Mouse (Mus musculus) heart, postnatal 4 days (tissue): ENCODE measurements around the gene Eif2ak2. TPM values are rescaled to one million over a fixed set of nuclear protein-coding genes. Genes with fewer than 3 reads are reported as not detected.

Experiments used
- DNase-seq: peaks from one replicate; pipeline ENCODE4 v3.0.0; 2021
- total RNA-seq, 2 experiments: library from RNA; stranded (reverse); gene quantifications; 2 replicates each; pipeline ENCODE4 v1.2.3; 2021

Eif2ak2 gene
- 10 to 100 TPM; 20.9 to 23.2 TPM for total RNA-seq

DNA sequence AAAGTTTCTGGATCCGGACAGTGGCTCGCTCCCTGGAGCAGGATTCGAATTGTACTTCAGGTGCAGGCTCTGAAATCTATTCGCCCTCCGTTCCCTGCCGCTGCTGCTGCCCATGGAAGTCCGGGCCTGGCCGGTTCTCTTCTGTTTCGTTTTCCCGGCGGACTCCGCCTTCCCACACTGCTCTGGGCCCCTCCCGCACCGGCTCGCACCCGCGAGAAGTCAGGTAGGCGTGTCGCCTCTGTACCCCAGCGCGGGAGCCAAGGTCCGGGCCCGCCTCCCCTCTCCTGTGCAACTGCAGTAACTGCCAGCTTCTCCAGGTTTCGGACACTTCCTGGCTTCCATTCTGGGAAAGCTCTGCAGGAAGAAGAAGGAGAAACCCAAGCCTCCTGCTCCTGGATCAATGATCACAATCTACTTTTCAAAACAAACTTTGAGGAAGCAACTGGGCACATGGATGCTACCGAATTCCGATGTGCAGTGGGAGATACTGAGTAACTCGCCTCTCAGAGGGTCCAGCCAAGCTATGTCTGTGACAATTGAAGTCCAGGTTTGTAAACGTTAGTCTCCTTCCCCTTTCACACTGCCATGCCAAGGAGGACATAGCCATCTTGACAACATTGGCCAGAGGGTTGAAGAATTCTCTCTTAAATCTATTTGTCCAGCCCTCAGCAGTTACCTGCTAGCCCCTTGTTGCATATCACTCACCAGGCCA is at the start of gene Eif2ak2:
Gene Eif2ak2 (minus strand): TSS at position 173 of the 712 bp plus-strand sequence.
- peak; percentile 87 for DNase-seq

DNA sequence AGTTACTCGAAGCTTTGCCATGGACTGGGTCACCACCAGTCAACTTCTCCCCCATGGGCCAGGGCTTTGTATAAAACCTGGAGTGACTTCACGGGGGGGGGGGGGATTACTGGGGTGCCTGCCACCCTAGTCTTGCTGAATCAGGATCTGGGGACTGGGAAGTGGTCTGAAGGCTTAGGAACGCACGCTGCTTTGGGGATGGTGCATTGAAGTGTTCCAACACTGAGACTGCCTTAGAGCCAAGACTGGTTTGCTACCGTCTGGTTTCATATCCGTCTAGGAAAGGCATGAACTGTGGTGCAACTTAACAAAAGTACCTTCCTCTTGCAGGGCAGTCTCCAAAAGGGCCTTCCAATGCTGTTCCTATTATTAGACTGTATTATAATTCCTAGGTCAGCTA is 35.3 kb upstream of the Eif2ak2 start:
- DNase-seq, result no peak

DNA sequence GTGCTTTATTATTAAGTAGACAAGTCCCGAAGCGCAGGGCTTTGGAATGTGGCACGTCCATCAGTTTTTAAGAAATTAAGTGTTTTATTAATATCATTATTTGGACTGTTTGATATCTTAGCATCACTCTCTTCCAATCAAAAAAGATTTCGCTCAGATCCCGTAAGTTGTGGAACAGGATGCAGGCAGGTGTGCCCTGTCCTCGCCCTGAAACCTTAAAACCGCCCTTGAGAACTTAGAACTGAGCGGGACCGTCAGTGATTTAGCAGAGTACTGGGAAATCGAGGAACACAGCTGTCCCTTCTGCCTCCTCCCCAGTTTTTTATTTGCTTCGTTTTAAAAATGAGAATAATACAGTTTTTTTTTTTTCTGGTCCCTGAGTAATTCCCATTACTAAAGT is 34.5 kb upstream of the Eif2ak2 start:
- DNase-seq, result no peak

DNA sequence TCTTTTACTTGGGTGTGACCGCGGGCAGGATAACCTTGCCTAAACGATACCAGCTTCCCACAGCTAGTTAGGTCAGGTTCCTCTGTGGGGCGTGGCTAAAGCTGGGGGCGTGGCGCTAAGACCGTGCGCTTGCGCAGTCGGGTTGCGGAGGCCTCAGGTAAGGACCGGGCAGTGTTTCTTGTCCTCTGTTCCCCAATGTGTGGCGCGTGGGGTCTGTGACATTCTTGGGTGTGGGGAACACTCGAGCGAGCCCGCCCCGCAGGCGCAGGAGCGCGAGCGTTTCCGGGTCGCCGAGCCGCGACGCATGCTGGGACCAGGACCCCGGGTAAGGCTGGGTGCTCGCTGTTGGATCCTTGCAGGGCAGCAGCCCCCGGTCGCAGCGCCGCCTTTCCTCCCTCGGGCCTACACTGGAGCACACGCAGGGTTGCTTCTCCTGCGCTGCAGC is 34.0 kb upstream of the Eif2ak2 start, which contains the start of gene Cebpzos:
Gene Cebpzos (plus strand): TSS at position 132 of the 445 bp plus-strand sequence.
- DNase-seq, result peak; percentile 87

DNA sequence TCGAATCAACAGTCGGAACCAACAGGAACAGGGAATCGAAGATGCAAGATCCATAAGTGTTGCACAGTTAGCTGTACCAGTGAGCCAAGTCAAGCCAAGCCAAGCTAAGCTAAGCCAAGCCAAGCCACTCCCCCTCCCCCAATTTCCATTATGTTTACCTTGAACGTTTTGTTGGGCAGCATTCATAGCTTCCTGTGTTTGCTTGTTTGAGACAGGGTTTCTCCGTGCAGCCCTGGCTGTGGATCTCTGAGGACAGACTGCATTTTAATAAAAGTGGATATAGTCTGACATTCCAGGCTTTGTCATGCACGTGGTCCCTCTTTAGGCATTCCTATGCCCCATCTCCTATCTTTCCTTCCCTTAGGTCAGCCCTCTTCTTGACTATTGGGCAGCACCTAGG is 33.4 kb upstream of the Eif2ak2 start:
- no peak for DNase-seq

DNA sequence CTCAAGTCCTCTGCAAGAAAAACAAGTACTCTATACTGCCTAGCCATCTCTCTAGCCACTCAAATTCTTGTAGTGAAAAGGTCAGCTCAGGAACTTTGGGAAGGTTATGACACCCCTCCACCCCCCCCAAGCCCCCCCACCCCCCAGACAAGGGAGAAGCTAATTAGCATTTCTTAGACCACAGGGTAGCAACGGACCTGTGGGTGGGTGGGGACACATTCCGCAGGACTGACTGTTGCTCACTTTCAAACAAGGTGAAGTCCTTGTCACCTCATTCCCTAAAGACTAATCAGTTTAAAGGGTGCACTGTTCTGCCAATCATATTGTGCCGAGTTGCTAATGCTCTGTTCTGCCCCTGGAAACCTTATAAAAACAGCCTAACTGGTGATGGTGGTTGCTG is 31.5 kb upstream of the Eif2ak2 start:
- no peak for DNase-seq

DNA sequence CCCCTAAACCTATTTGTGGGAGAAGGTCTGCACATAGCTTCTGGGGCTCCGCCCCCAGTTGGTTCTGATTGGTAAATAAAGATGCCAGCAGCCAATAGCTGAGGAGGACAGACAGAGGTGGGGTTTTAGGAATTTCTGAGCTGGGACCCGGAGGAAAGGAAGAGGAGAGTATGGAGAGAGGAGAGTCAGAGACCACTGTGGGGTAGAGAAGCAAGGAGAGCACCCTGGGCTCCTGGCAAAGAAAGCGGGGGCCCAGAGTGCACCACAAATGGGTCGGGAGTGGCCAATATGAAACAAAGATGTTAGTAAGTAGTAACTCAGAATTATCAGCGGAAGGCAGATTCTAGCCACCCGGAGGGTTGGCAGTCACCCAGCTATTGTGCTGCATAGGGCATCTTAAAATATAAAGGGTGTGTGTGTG is 30.5 kb upstream of the Eif2ak2 start:
- peak; percentile 40 for DNase-seq

DNA sequence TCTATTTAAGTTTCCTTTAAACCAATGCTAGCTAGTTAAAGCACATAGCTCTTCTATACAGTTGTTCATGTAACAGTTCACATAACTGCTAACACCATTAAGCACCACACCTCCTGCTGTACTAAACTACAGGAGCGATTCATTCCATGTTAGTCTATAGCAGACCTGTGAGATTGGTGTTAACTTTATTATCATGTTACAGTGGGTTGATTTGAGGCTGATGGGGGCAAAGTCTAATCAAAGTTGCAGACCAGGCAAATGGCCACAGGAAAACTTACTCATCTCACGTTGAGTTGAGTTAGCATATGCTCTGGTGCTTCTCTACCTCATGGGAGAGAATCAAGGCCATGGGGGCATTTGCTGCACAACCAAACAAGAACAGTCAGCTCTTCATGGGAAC is 27.0 kb upstream of the Eif2ak2 start:
- DNase-seq, result no peak

DNA sequence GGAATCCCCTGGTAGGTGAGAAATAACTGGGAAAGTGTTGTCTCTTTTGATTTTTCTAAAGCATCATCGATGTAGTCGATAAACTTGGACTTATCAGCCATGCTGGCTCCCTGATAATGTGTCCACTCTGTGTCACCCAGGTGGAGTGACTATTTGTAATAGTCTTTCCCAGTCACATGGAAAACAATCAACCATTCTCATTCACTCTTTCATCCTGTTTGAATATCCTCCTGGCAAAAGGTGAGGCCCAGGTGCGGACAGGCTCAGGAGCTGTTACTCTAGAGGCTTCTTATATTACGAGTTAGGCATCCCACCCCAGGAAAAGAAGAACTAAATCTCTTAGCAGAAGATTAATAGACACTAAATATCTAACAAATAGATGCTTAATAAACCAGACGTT is 24.5 kb upstream of the Eif2ak2 start, which contains the start of gene Sult6b1:
Gene Sult6b1 (minus strand): TSS at position 101 of the 400 bp plus-strand sequence.
- no peak for DNase-seq

DNA sequence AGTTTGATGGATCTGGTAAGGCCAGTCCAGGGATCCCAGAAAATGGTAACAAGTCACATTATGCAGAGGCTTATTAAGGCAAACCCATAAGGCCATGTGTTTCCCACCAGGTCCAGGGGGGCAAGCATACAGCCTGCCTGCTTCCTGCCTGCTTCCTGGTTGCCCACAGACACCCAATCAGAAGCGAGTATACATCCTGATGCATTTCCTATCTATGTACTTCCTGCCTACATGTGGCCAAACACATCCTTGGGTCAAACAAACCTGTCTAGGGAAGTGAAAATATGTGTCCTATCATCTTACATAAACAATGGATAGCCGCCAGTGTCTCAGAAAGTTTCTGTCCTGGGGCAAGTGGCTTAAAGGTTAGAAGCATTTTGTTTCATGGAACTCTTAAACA is 20.8 kb upstream of the Eif2ak2 start:
- no peak for DNase-seq

DNA sequence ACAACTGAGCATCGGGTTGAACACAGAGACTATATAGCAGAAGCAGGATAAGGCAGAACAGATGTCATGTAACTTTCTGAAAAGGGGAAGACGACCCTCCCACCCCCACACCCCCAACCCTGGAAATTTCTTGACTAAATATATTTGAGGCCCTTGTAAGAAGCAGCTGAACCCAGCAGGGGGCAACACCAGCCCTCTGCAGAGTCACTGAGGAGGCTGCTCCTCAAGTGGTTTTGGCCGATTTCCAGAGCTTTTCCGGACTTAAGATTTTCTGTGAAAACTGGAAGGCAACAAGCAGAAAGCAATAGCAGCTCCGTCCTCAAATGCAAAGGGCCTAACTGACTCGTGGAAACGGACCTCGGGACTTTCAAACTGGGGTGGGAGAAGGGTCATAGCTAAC is 13.0 kb upstream of the Eif2ak2 start:
- peak; percentile 70 for DNase-seq

DNA sequence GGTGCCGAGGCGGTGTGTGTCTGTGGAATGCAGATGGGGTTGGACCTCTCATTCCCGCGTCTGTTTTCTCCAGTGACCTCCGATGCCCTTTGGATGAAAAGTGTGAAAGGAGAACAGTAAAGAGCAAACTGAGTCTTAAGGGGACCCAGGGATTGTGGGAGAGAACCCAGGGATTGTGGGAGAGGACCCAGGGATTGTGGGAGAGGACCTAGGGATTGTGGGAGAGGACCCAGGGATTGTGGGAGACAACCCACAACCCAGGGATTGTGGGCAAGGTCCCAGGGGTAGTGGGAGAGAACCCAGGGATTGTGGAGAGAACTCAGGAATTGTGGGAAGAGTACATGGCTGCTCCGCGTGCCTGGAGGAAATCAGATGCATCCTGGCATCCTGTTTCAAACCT is 12.6 kb upstream of the Eif2ak2 start:
- no peak for DNase-seq

DNA sequence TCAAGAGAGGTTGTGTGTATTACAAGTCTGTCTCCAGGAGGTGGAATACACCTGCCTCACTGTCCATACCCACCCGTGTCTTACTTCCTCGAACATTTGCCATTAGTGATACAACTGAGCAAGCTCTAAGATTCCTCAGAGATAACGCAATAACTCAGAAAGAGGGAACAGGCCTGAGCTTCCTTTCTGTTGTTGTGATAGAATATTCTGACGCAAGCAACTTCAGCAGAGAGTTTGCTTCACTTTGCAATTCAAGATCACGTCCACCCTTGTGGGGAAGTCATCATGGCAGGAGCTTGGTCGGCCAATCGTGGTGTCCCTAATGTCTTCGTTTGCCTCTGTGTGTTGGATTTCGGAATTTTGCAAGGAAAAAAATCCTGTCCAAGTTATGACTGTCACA is 8.6 kb upstream of the Eif2ak2 start:
- no peak for DNase-seq

DNA sequence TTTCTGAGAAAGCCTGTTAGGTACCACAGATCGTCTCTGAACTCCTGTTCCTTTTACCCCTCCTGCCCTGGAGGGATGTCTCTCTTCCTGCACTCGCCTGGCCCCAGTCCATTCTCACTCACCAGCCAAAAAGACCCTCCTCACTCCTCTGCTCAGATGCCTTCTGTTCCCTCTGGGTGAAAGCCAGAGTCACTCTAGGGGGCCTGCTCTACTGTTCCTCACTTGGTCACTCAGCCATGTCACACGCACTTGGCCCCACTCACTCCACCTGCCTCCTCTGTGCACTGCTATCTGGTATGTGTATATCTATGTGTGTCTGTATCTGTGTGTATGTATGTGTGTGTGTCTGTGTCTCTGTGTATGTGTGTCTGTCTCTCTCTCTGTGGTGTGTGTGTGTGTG is 6.8 kb upstream of the Eif2ak2 start:
- DNase-seq, result no peak

DNA sequence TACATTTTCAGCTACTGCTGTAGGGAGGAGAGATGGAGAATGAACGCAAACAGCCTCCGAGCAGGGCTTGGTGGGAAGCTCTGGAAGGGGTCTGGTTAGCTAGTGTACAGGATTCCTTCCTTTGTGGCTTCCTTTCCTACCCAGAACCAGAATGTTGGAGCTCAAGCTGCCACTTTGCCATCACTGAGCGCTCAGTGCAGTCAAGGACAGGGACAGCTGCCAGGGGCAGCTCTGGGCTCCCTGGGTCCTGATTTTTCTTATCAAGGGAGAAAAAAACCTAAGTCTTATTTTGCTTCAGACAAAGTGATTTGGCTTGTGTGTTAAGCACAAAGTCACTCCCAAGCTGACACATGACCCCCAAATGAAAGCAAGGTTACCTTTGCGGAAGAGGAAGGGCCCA is 6.2 kb upstream of the Eif2ak2 start:
- no peak for DNase-seq

DNA sequence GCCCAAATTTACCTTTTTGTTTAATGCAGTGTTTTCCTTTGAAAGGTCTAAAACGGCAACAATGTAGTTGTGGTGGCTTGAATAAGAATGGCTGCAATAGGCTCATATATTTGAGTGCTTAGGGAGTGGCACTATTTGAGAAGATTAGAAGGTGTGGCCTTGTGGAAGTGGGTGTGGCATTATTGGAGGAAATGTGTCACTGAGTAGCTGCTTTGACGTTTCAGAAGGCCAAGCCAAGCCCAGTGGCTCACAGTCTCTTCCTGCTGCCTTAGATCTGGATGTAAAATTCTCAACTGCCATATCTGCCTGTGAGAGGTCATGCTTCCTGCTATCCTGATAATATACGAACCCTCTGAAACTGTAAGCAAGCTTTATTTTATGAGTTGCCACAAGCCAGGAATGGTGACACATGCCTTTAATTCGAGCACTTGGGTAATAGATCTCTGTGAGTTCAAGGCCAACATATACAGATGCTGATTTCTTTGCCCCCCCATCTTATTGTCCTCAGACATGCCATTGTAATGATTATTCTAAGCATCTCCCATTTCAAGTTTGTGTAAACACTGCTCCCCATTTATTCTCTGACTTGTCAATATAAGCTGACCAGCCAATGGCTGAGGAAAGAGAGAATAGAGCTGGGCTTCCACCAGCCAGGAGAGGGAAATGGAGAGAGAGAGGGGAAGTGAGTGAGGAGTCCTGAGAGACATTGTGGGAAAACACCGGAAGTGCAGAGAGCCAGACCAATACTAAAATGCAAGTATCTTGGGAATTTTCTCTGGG is 3.1 kb upstream of the Eif2ak2 start:
- DNase-seq, result no peak

DNA sequence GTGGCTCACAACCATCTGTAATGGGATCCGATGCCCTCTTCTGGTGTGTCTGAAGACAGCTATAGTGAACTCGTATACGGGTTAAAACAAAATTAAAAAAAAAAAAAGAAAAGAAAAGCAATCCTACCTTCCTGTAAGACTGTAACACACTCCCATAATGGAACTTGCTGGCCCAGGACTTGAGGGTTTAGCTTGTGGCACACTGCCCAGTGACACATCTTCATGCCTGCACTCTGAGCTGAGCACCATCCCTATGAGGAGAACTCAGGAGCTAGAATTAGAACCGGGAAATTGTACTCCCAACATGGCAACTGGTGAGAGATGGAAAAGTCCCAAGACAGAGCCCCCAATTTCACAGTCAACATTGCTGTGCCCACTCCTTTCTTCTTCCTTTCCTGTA is 918 bp upstream of the Eif2ak2 start:
- no peak for DNase-seq

DNA sequence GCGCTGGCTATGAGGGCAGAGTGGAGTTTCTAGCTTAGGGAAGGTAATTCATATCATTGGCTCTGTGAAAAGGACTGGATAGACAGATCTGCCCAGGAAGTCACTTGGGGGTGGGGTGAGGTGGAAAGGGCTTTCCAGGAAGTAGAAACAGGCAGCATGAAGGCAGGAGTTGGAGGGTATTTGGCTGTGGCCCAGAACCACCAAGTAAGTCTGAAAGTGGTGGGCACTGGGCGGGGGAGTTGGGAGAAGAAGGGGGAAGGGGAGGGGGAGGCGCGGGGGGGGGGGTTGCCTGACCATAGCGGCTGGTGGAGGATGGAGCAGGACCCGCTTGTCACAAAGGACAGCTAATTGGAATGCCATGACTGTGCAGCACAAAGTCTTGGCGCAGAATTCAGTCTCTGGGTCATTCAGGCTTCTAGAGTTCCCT is 482 bp downstream of the Eif2ak2 start:
- no peak for DNase-seq

DNA sequence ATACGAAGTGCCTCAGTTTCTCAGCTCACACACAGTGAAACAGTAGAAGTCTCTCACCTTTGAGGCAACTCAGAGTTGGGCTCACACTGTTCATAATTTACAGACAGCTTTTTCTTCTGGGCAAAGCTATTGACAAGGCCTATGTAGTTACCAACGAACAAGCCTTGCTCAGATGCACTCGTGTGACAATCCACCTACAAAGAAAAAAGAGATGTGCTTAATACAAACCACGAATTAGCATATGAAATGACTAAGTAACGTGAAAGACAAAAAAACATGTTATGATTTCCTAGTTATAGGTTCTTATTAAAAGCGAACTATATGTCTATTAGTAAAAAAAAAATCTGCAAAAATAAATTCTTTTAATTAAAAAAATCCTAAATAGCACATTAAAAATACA is 8.5 kb downstream of the Eif2ak2 start:
- DNase-seq, result no peak

DNA sequence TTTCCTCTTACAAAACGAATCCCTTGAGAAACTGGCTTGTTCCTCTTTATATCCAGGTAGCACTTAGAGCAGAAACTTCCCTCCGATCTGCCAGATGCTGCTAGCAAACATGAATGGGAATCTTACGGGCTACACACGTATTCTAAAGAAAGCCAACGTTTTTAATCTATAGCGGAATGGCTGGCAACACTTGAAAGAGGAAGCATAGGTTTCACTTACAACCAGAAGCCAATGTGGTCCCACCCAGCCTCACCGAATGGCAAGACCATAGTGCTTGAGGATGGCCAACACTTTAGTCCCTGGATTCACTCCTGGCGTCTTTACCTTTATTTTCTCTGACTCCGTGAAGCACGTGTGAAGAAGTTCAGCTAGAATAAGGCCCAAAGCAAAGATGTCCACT is 26.1 kb downstream of the Eif2ak2 start:
- no peak for DNase-seq

DNA sequence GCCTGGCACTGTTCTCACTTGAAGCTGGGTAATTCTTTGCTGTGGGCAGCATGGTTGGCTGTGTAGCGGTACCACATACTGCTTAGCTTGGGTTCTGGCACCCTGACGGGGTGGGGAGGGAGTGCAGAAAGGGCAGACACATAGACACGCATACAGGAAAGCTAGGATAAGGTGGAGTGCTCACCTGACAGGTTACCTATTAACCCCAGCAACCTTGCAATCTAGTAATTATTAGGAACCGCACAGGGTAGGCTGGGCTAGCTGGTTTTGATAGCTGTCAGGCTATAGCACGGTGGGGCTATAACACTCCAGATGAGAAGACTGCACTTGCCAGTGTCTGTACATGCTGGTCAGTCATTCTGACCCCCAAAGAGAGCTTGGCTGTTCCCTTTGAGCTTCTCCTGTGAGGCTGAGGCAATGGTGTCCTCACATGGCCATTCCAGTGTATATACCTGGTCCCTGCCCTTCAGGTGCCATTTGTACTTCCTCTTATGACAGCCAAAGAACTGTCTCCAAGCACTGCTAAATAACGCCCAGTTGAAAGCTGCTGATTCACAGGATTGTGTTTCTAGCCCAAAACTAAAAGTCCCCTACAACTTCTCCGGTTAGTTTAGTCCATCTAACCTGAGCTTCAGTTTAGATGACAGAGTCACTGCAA is 40.0 kb downstream of the Eif2ak2 start:
- DNase-seq, result no peak

DNA sequence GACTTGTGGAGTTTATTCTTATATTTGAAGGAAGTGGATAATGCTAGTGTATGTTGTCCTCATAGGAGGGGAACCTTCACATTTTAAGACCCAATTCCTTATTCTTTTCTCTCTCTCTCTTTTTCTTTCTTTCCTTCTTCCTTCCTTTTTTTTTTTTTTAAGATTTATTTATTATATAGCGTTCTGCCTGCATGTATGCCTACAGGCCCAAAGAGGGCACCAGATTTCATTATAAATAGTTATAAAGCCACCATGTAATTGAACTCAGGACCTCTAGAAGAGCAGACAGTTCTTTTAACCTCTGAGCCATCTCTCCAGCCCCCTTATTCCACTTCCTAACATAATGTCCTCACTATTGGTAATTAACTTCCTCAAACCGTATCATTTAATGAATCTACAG is 46.3 kb downstream of the Eif2ak2 start:
- DNase-seq, result no peak
